Mouse (Mus musculus) C2C12 (cell line): ENCODE measurements around the gene Tanc2.

Experiments used
- CEBPB ChIP-seq: IDR thresholded peaks from one replicate; pipeline ENCODE4 v1.6.1; 2011; ENCODE audit warnings: low read depth, mild to moderate bottlenecking, control low read depth, moderate library complexity
- CTCF ChIP-seq: IDR thresholded peaks from one replicate; pipeline ENCODE4 v1.5.1; 2011; ENCODE audit not compliant: control insufficient read depth, insufficient read depth, insufficient read length
- FOSL1 ChIP-seq: IDR thresholded peaks from one replicate; pipeline ENCODE4 v1.8.0; 2011; ENCODE audit warnings: mild to moderate bottlenecking, low read length; ENCODE audit not compliant: poor library complexity, insufficient read depth, severe bottlenecking
- MAX ChIP-seq: IDR thresholded peaks from one replicate; pipeline ENCODE4 v1.6.1; 2011; ENCODE audit warnings: mild to moderate bottlenecking, control low read depth
- MYOG ChIP-seq: IDR thresholded peaks from one replicate; pipeline ENCODE4 v1.6.1; 2011; ENCODE audit not compliant: control insufficient read depth, insufficient read length; ENCODE audit errors: extremely low read depth
- USF1 ChIP-seq: IDR thresholded peaks from one replicate; pipeline ENCODE4 v1.6.1; 2011; ENCODE audit warnings: low read depth, mild to moderate bottlenecking, control low read depth, moderate library complexity

DNA sequence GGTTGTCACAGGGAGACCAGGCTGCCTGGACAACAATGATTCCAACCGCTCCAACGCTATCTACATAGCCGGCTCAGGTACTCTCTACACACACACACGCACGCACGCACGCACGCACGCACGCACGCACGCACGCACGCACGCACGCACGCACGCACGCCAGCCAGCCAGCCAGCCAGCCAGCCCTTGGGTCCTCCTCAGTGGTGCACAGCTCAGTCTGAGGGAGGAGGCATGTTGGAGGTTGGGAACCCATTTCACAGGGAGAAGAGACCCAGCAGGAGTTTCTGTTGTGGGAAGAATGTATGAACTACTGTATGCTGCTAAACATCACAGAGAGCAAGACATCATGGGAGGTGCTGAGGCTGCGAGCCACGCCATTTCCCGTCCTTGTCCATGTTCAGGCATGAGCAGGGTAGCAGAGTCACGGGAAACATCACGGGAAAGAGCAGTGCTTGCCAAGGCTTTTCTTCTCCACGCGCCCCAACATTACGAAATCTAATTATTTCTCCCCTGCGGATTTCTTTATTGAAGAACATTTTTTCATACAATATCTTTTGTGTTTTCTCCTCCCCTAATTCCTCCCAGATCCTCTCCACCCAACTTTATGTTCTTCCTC lies 366.1 kb downstream of the Tanc2 start:
- no peak for TF ChIP-seq FOSL1
- no peak for TF ChIP-seq CTCF
- TF ChIP-seq CEBPB: no peak
- TF ChIP-seq USF1: no peak
- TF ChIP-seq MAX: no peak
- TF ChIP-seq MYOG: no peak
